9 mouse cellular contexts compared by ENCODE assay signal in genomic region chr10:79580811-79581210, GRCm38 (mm10). TPM values are rescaled to one million over a fixed set of nuclear protein-coding genes. Genes with fewer than 3 reads are reported as not detected.
DNase-seq lines count a peak whose midpoint lies in the region; ATAC-seq and TF ChIP-seq lines count a peak whose summit lies in the region.
"Had no signal": no experiment of that assay in that cellular context is flagged by ENCODE, and none has a peak within 500 bp of the region (broad histone marks: within the 10 kb centered on the region; RNA-seq: fewer than 3 reads in every experiment).

No protein-coding gene starts in this region.

- TF ChIP-seq EP300 in heart, postnatal 0 days (IDR thresholded peaks at IDR 0.05; ENCODE audit: low read depth), result no peak

- 49% methylated on average over 6 of the region's 6 CpGs for WGBS in heart, postnatal 0 days
- 41% methylated on average over 6 of the region's 6 CpGs for WGBS in heart, embryonic 12.5 days
- WGBS in spleen, adult 2 months, result 61% methylated on average over 6 of the region's 6 CpGs

- TF ChIP-seq POLR2A in spleen, adult 2 months (IDR thresholded peaks at IDR 0.05; ENCODE audit: low read depth, low read length), result no peak

- no peaks in the 10 kb centered on the region for H3K27me3 ChIP-seq in heart, postnatal 0 days (ENCODE audit: control insufficient read depth, insufficient read depth, low read length)
- H3K27me3 ChIP-seq in heart, embryonic 12.5 days (replicated peaks), result peaks cover 32% of the 10 kb centered on the region
- H3K27me3 ChIP-seq in spleen, adult 2 months (ENCODE audit: control insufficient read depth, insufficient read depth, low read length), result no peaks in the 10 kb centered on the region

- no peak for DNase-seq in heart, postnatal 0 days (ENCODE audit: low spot score)
- peak; percentile 73 for DNase-seq in right cerebral cortex, postnatal 14 days
- no peak for DNase-seq in right cerebral cortex, postnatal 25 days
- peak; percentile 46 for DNase-seq in c-Kit-positive CD71-positive TER-119-negative erythroid progenitor cells, embryonic 14.5 days (ENCODE audit: low read depth)
- DNase-seq in layer of hippocampus, postnatal 10 days (ENCODE audit: low spot score in 2 of 2), result peak; percentile 76 to 78
- DNase-seq in spleen, adult 2 months (ENCODE audit: low read depth in 1 of 2, low spot score in 2 of 2), result peak in 1 of 2 experiments; percentile 7

- no peak overlapping the region for H3K27ac ChIP-seq in heart, postnatal 0 days (ENCODE audit: low read depth)
- H3K27ac ChIP-seq in heart, embryonic 12.5 days (ENCODE audit: poor library complexity, severe bottlenecking), result no peak overlapping the region
- H3K27ac ChIP-seq in spleen, adult 2 months (ENCODE audit: insufficient read depth, low read length), result no peak overlapping the region
- H3K27ac ChIP-seq: limb, embryonic 13.5 days had no signal

- peak; percentile 37 for TF ChIP-seq CTCF in heart, postnatal 0 days (IDR thresholded peaks at IDR 0.05; ENCODE audit: low read depth)
- peak; percentile 41; the same call in 1 of the 2 replicates for TF ChIP-seq CTCF in spleen, adult 2 months (IDR thresholded peaks at IDR 0.05; ENCODE audit: extremely low read depth, insufficient read depth, insufficient read length, insufficient replicate concordance)

- no peak overlapping the region for H3K4me3 ChIP-seq in heart, postnatal 0 days (ENCODE audit: low read depth, low read length)
- no peak overlapping the region for H3K4me3 ChIP-seq in heart, embryonic 12.5 days
- H3K4me3 ChIP-seq in spleen, adult 2 months (ENCODE audit: extremely low read depth, insufficient read depth, insufficient read length), result no peak overlapping the region
- H3K4me3 ChIP-seq: limb, embryonic 13.5 days had no signal

- no peak overlapping the region for H3K9ac ChIP-seq in heart, postnatal 0 days (replicated peaks; ENCODE audit: low read depth, low read length)
- H3K9ac ChIP-seq in heart, embryonic 12.5 days, result no peak overlapping the region
- H3K9ac ChIP-seq: limb, embryonic 13.5 days had no signal

- no peaks in the 10 kb centered on the region for H3K9me3 ChIP-seq in heart, postnatal 0 days (replicated peaks; ENCODE audit: control insufficient read depth, low read length)
- H3K9me3 ChIP-seq in heart, embryonic 12.5 days (replicated peaks), result 0 out of 2 replicates have a peak, but pooled peaks cover 3% of the 10 kb centered on the region
- H3K9me3 ChIP-seq: limb, embryonic 13.5 days had no signal

- no peak for ATAC-seq in heart, postnatal 0 days (ENCODE audit: insufficient read depth, low read depth)
- no peak for ATAC-seq in heart, embryonic 12.5 days (ENCODE audit: insufficient number of reproducible peaks, low FRiP score)
- ATAC-seq in activated CD4-positive, CD25-positive, alpha-beta regulatory T cell, adult 4 months, result no peak

- no peaks in the 10 kb centered on the region for H3K4me1 ChIP-seq in heart, postnatal 0 days (ENCODE audit: control insufficient read depth, insufficient read depth)
- H3K4me1 ChIP-seq in heart, embryonic 12.5 days (replicated peaks), result no peaks in the 10 kb centered on the region
- peaks cover 8% of the 10 kb centered on the region; the same call in 1 of the 2 replicates for H3K4me1 ChIP-seq in spleen, adult 2 months (ENCODE audit: control insufficient read depth, insufficient read depth, insufficient read length)
- H3K4me1 ChIP-seq: limb, embryonic 13.5 days had no signal

- H3K4me2 ChIP-seq in heart, postnatal 0 days (ENCODE audit: low read depth, low read length), result no peak overlapping the region
- H3K4me2 ChIP-seq in heart, embryonic 12.5 days, result no peak overlapping the region
- H3K4me2 ChIP-seq: limb, embryonic 13.5 days had no signal

- H3K36me3 ChIP-seq in heart, postnatal 0 days (replicated peaks; ENCODE audit: control insufficient read depth, insufficient read depth, low read length), result no peaks in the 10 kb centered on the region
- H3K36me3 ChIP-seq in heart, embryonic 12.5 days, result no peaks in the 10 kb centered on the region
- H3K36me3 ChIP-seq in spleen, adult 2 months (ENCODE audit: control insufficient read depth, insufficient read depth, low read length), result no peaks in the 10 kb centered on the region
- H3K36me3 ChIP-seq: limb, embryonic 13.5 days had no signal

RNA-seq across cellular contexts. Expression of gene Theg, which starts 6.3 kb away (rescaled TPM):
- not detected in 2 replicates for total RNA-seq in heart, postnatal 0 days (2014; rRNA removed; ENCODE audit: low replicate concordance)
- not detected in 2 replicates for polyA plus RNA-seq in heart, postnatal 0 days (2015; fragmentation: Nextera tagmentation; extraction: Ambion mirVana)
- not detected in 2 replicates for polyA plus RNA-seq in heart, embryonic 12.5 days (2016; fragmentation: Nextera tagmentation; extraction: Ambion mirVana)
- not detected for total RNA-seq in layer of hippocampus, postnatal 10 days (2021)
- polyA plus RNA-seq in spleen, adult 2 months (2012; rRNA removed), result 0.18 and 0.72 TPM in 2 replicates
- not detected for polyA plus RNA-seq in activated CD4-positive, CD25-positive, alpha-beta regulatory T cell, adult 4 months (2017; shearing (Covaris generic))
- polyA plus RNA-seq: limb, embryonic 13.5 days had no signal

RNA-seq across cellular contexts. Expression of gene Mier2, which starts 25.8 kb away (rescaled TPM):
- 32.7 and 47.8 TPM in 2 replicates for total RNA-seq in heart, postnatal 0 days (2014; rRNA removed; ENCODE audit: low replicate concordance)
- 11.8 and 12.0 TPM in 2 replicates for polyA plus RNA-seq in heart, postnatal 0 days (2015; fragmentation: Nextera tagmentation; extraction: Ambion mirVana)
- polyA plus RNA-seq in heart, embryonic 12.5 days (2016; fragmentation: Nextera tagmentation; extraction: Ambion mirVana), result 38.2 and 38.7 TPM in 2 replicates
- total RNA-seq in layer of hippocampus, postnatal 10 days (2021), result 10 to 100 TPM; 52.1 to 56.3 TPM
- polyA plus RNA-seq in spleen, adult 2 months (2012; rRNA removed), result 63.7 and 92.1 TPM in 2 replicates
- polyA plus RNA-seq in activated CD4-positive, CD25-positive, alpha-beta regulatory T cell, adult 4 months (2017; shearing (Covaris generic)), result 10 to 100 TPM; 12.0 to 15.0 TPM

RNA-seq across cellular contexts. Expression of gene C2cd4c, which starts 33.0 kb away (rescaled TPM):
- not detected in 2 replicates for total RNA-seq in heart, postnatal 0 days (2014; rRNA removed; ENCODE audit: low replicate concordance)
- polyA plus RNA-seq in heart, postnatal 0 days (2015; fragmentation: Nextera tagmentation; extraction: Ambion mirVana), result not detected in 2 replicates
- not detected in 2 replicates for polyA plus RNA-seq in heart, embryonic 12.5 days (2016; fragmentation: Nextera tagmentation; extraction: Ambion mirVana)
- 10 to 100 TPM; 11.0 to 11.3 TPM for total RNA-seq in layer of hippocampus, postnatal 10 days (2021)
- not detected in 2 replicates for polyA plus RNA-seq in spleen, adult 2 months (2012; rRNA removed)
- not detected for polyA plus RNA-seq in activated CD4-positive, CD25-positive, alpha-beta regulatory T cell, adult 4 months (2017; shearing (Covaris generic))

RNA-seq across cellular contexts. Expression of gene Plpp2, which starts 47.2 kb away (rescaled TPM):
- total RNA-seq in heart, postnatal 0 days (2014; rRNA removed; ENCODE audit: low replicate concordance), result 7.4 and 11.7 TPM in 2 replicates
- polyA plus RNA-seq in heart, postnatal 0 days (2015; fragmentation: Nextera tagmentation; extraction: Ambion mirVana), result 5.0 and 5.1 TPM in 2 replicates
- 12.0 and 12.3 TPM in 2 replicates for polyA plus RNA-seq in heart, embryonic 12.5 days (2016; fragmentation: Nextera tagmentation; extraction: Ambion mirVana)
- 1 to 10 TPM; 4.0 to 4.3 TPM for total RNA-seq in layer of hippocampus, postnatal 10 days (2021)
- polyA plus RNA-seq in spleen, adult 2 months (2012; rRNA removed), result 6.7 and 8.9 TPM in 2 replicates
- 1 to 10 TPM; 2.7 to 4.7 TPM for polyA plus RNA-seq in activated CD4-positive, CD25-positive, alpha-beta regulatory T cell, adult 4 months (2017; shearing (Covaris generic))

RNA-seq across cellular contexts. Expression of gene Shc2, which starts 56.9 kb away (rescaled TPM):
- 2.7 and 3.1 TPM in 2 replicates for total RNA-seq in heart, postnatal 0 days (2014; rRNA removed; ENCODE audit: low replicate concordance)
- 1.1 and 1.2 TPM in 2 replicates for polyA plus RNA-seq in heart, postnatal 0 days (2015; fragmentation: Nextera tagmentation; extraction: Ambion mirVana)
- polyA plus RNA-seq in heart, embryonic 12.5 days (2016; fragmentation: Nextera tagmentation; extraction: Ambion mirVana), result 2.7 and 3.0 TPM in 2 replicates
- 10 to 100 TPM; 48.0 to 48.3 TPM for total RNA-seq in layer of hippocampus, postnatal 10 days (2021)
- 1.0 and 1.3 TPM in 2 replicates for polyA plus RNA-seq in spleen, adult 2 months (2012; rRNA removed)
- polyA plus RNA-seq in activated CD4-positive, CD25-positive, alpha-beta regulatory T cell, adult 4 months (2017; shearing (Covaris generic)), result not detected

Comparison
In these comparisons a context has a peak if more than half of its experiments do, and no peak if none do; other contexts are left out.
1. DNase-seq: peak in right cerebral cortex, postnatal 14 days (single experiment), c-Kit-positive CD71-positive TER-119-negative erythroid progenitor cells, embryonic 14.5 days (single experiment) and layer of hippocampus, postnatal 10 days (2 of 2); none in heart, postnatal 0 days (single experiment) and right cerebral cortex, postnatal 25 days (single experiment).